Mouse (Mus musculus): ENCODE measurements at regions not wholly inside any gene's neighbourhood (a gene's known extent, or its start where the extent isn't known, plus 50 kb on each side); places are given as distances from the start of the nearest gene placed in this dataset.

DNA sequence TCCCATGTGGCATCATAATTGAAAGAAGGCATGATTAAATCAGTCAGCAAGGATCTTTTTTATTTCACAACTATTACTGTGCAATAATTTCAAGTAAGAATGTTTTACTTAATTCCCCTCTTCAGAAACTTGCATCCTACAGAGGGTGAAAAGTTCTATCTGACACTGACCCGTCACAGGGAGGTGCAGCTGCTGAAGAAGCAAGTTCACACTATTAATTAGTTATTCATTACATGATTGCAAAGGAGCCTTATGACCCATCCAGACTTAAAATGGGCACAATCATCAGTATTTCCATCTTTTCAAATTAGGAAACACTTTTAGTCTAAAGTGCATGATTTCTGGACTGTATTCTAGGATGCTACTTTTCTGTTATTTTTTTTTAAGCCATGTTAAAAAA, 100.0 kb upstream of the Nox4 start:
- TF ChIP-seq ZNF384 (IDR thresholded peaks at IDR 0.05; ENCODE audit: low read depth, low read length) (no peak), MAFK (IDR thresholded peaks at IDR 0.05; ENCODE audit: insufficient read depth, low read depth, low read length) (no peak)
